Mouse (Mus musculus) midbrain, embryonic 16.5 days (tissue): ENCODE results near the gene Tbc1d22a. TPM values are rescaled to one million over a fixed set of nuclear protein-coding genes. Genes with fewer than 3 reads are reported as not detected.
A peak's percentile ranks its signal among the peaks of the same experiment; 100 is the strongest.
"Not testable (repeated sequence)": the region's sequence is repeated elsewhere in the genome, so short reads cannot be mapped to it uniquely, and the experiment has no call there.

ENCODE experiments used
- ATAC-seq: fragments of 200-750 bp; cut with Nextera tagmentation; 2 replicates; pipeline ENCODE4 v1.8.0; 2017; ENCODE audit warnings: moderate TSS enrichment
- H3K27ac ChIP-seq: fragments of 300-500 bp; sonication (generic); 2 replicates; pipeline ENCODE4 v1.5.1; 2014; ENCODE audit warnings: mild to moderate bottlenecking, low read length, mixed read lengths
- H3K27me3 ChIP-seq: fragments of 300-500 bp; sonication (generic); 2 replicates; pipeline ENCODE4 v1.6.1; 2014; ENCODE audit warnings: low read depth, low read length, mixed read lengths; ENCODE audit not compliant: control insufficient read depth, insufficient read depth
- H3K36me3 ChIP-seq: fragments of 300-500 bp; sonication (generic); 2 replicates; pipeline ENCODE4 v1.6.1; 2014; ENCODE audit warnings: mild to moderate bottlenecking, low read length, moderate library complexity, mixed read lengths; ENCODE audit not compliant: control insufficient read depth, insufficient read depth
- H3K4me1 ChIP-seq: fragments of 300-500 bp; sonication (generic); 2 replicates; pipeline ENCODE4 v1.6.1; 2014; ENCODE audit warnings: mild to moderate bottlenecking, low read length, mixed read lengths; ENCODE audit not compliant: control insufficient read depth, insufficient read depth
- H3K4me2 ChIP-seq: fragments of 300-500 bp; sonication (generic); 2 replicates; pipeline ENCODE4 v1.6.1; 2014; ENCODE audit warnings: mild to moderate bottlenecking, low read length, mixed read lengths
- H3K4me3 ChIP-seq: fragments of 300-500 bp; sonication (generic); 2 replicates; pipeline ENCODE4 v1.5.1; 2014; ENCODE audit warnings: low read depth, mild to moderate bottlenecking, low read length, moderate library complexity, mixed read lengths
- H3K9ac ChIP-seq: fragments of 300-500 bp; sonication (generic); 2 replicates; pipeline ENCODE4 v1.6.1; 2014; ENCODE audit warnings: low read depth, low read length, mixed read lengths
- H3K9me3 ChIP-seq: fragments of 300-500 bp; sonication (generic); replicated peaks from 2 replicates; pipeline ENCODE4 v1.6.1; 2014; ENCODE audit warnings: mild to moderate bottlenecking, low read length, mixed read lengths; ENCODE audit not compliant: control insufficient read depth, poor library complexity, severe bottlenecking
- WGBS: fragments of 180-500 bp; shearing (Covaris S2); extraction: QIAGEN DNeasy Blood & Tissue Kit; methylation state at CpG from one replicate; pipeline ENCODE4 v1.1.7; 2014; 5-methylcytosine and 5-hydroxymethylcytosine counted together
- polyA plus RNA-seq: library from polyadenylated mRNA; unstranded; fragments of >200 nt; fragmentation: Nextera tagmentation; extraction: Ambion mirVana; gene quantifications from 2 replicates; pipeline ENCODE4 v1.2.1, GENCODE M21; 2015

Tbc1d22a gene
- polyA plus RNA-seq, 1 experiment from 2014 or later, result 12.8 TPM

DNA sequence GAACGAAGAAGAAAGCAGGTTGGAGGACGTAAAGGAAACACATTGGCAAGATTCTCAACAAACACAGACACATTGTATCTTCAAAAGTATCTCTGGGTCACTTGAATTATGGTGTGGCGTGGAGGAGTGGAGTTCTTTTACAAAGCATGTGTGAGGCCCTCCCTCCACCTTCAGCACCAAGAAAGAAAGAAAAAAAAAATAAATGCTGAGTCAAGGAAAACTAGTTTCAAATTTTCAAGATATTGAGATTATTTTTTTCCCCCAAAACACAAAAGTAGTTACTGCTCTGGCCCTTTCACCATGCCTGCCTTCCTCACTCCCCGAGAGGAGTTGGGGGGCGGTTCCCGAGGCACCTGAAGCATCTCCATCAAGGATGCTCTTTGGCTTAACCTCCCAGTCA lies 35.7 kb upstream of the Tbc1d22a start:
- Histone ChIP-seq H3K4me2 (no peak overlapping the region), H3K9me3 (no peaks in the 10 kb centered on the region), H3K4me3 (no peak overlapping the region), H3K27me3 (no peaks in the 10 kb centered on the region), H3K36me3 (no peaks in the 10 kb centered on the region), H3K4me1 (peaks cover 14% of the 10 kb centered on the region), H3K9ac (no peak overlapping the region), H3K27ac (no peak overlapping the region)
- ATAC-seq, result no peak
- 95% methylated on average over 6 of the region's 6 CpGs for WGBS

GRCm38 (mm10) chr15:86180427-86180826 lies 33.8 kb upstream of the Tbc1d22a start:
- peaks cover 25% of the 10 kb centered on the region for H3K4me1 ChIP-seq
- no peaks in the 10 kb centered on the region for H3K27me3 ChIP-seq
- no peak overlapping the region for H3K9ac ChIP-seq
- no peak for ATAC-seq
- no peak overlapping the region for H3K4me3 ChIP-seq
- no peak overlapping the region for H3K27ac ChIP-seq
- H3K36me3 ChIP-seq, result no peaks in the 10 kb centered on the region
- H3K4me2 ChIP-seq, result no peak overlapping the region
- no peaks in the 10 kb centered on the region for H3K9me3 ChIP-seq
- WGBS, result 93% methylated on average over 4 of the region's 4 CpGs

GRCm38 (mm10) chr15:86181321-86181720 lies 32.9 kb upstream of the Tbc1d22a start:
- not testable (repeated sequence) for H3K9ac ChIP-seq, H3K27me3 ChIP-seq, ATAC-seq, H3K4me3 ChIP-seq, H3K9me3 ChIP-seq, H3K4me2 ChIP-seq, H3K36me3 ChIP-seq, H3K27ac ChIP-seq
- H3K4me1 ChIP-seq, result peaks cover 30% of the 10 kb centered on the region
- WGBS, result 90% methylated on average over 3 of the region's 3 CpGs

DNA sequence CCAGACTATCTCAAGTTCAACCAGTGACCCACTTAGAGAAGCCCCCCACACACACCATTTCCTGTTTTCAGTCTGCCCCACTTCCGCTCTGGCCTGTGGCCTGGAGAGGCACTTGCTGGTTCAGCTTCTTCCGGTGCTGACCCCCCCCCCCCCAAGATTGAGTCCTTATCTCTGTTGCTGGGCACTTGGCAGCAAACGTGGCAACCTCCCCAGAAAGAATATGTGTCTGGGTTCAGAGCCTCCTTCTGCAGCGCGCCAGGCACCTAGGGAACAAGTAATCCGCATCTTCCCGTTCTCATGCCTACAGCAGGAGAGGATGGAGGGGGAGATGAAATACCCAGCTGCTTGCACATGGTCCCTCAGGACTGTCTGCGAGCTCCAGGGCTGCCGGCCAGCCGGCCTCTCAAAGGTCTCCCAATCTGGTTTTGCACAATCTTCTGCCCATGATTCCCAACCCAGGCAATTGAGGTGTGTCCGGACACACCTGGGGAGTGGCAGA lies 32.3 kb upstream of the Tbc1d22a start:
- WGBS, result 44% methylated on average over 11 of the region's 11 CpGs
- Histone ChIP-seq H3K9ac (peak overlapping the region; percentile 38; the same call in 1 of the 2 replicates), H3K27me3 (no peaks in the 10 kb centered on the region), H3K4me1 (peaks cover 31% of the 10 kb centered on the region), H3K27ac (peak overlapping the region; percentile 58), H3K36me3 (no peaks in the 10 kb centered on the region), H3K4me3 (no peak overlapping the region), H3K9me3 (no peaks in the 10 kb centered on the region), H3K4me2 (no peak overlapping the region; the same call in 1 of the 2 replicates)
- ATAC-seq, result no peak

- Histone ChIP-seq H3K4me3 (no peak overlapping the region), H3K9me3 (no peaks in the 10 kb centered on the region), H3K9ac (0 out of 2 replicates have a peak overlapping the region, but pooled peaks have one; percentile 14), H3K4me1 (peaks cover 31% of the 10 kb centered on the region), H3K27ac (no peak overlapping the region; the same call in 1 of the 2 replicates), H3K36me3 (no peaks in the 10 kb centered on the region), H3K27me3 (no peaks in the 10 kb centered on the region), H3K4me2 (no peak overlapping the region)
- WGBS, result 56% methylated on average over 13 of the region's 13 CpGs
- ATAC-seq, result no peak
These were observed 31.6 kb upstream of the Tbc1d22a start for GRCm38 (mm10) chr15:86182646-86183045.

DNA sequence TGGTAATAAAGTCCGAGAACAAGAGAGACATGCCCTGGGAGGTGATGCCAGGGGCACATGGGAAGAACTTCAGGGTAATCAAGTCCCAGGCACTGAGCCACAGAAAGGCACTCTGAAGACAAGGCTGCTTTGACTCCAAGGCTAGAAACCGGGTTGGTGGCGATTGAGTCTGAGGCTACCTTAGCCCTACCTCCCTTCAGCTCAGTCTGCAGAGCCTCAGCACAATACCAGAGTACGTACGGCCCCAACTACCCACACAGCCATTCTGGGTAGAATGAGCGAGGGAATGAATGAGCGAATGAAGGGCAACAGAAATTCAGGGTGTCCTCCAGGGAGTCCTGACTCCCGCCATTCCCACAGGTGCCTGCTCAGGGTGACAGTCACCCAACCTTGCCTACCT lies 30.8 kb upstream of the Tbc1d22a start:
- ATAC-seq, result no peak
- H3K27me3 ChIP-seq, result no peaks in the 10 kb centered on the region
- 93% methylated on average over 8 of the region's 8 CpGs for WGBS
- H3K9me3 ChIP-seq, result no peaks in the 10 kb centered on the region
- H3K4me1 ChIP-seq, result peaks cover 36% of the 10 kb centered on the region
- H3K36me3 ChIP-seq, result no peaks in the 10 kb centered on the region
- no peak overlapping the region; the same call in 1 of the 2 replicates for H3K9ac ChIP-seq
- no peak overlapping the region for H3K4me3 ChIP-seq
- no peak overlapping the region for H3K27ac ChIP-seq
- H3K4me2 ChIP-seq, result peak overlapping the region; percentile 91; the same call in 1 of the 2 replicates

- Histone ChIP-seq H3K9me3 (no peaks in the 10 kb centered on the region), H3K27ac (no peak overlapping the region), H3K9ac (peak overlapping the region; percentile 89), H3K4me1 (peaks cover 37% of the 10 kb centered on the region), H3K4me2 (peak overlapping the region; percentile 91), H3K27me3 (no peaks in the 10 kb centered on the region), H3K4me3 (peak overlapping the region; percentile 94), H3K36me3 (no peaks in the 10 kb centered on the region)
- WGBS, result 66% methylated on average over 5 of the region's 5 CpGs
- ATAC-seq, result no peak
These were observed 30.2 kb upstream of the Tbc1d22a start for GRCm38 (mm10) chr15:86184071-86184470.

GRCm38 (mm10) chr15:86184851-86185688 lies 29.2 kb upstream of the Tbc1d22a start:
- H3K4me1 ChIP-seq, result peaks cover 39% of the 10 kb centered on the region
- H3K36me3 ChIP-seq, result no peaks in the 10 kb centered on the region
- peak overlapping the region; percentile 91 for H3K4me2 ChIP-seq
- H3K27me3 ChIP-seq, result no peaks in the 10 kb centered on the region
- H3K27ac ChIP-seq, result peak overlapping the region; percentile 86
- peak; percentile 49 for ATAC-seq
- peak overlapping the region; percentile 94 for H3K4me3 ChIP-seq
- no peaks in the 10 kb centered on the region for H3K9me3 ChIP-seq
- WGBS, result under 1% methylated on average over 70 of the region's 70 CpGs
- peak overlapping the region; percentile 89 for H3K9ac ChIP-seq
